Mouse (Mus musculus): ENCODE data around the gene Crybg1.

DNA sequence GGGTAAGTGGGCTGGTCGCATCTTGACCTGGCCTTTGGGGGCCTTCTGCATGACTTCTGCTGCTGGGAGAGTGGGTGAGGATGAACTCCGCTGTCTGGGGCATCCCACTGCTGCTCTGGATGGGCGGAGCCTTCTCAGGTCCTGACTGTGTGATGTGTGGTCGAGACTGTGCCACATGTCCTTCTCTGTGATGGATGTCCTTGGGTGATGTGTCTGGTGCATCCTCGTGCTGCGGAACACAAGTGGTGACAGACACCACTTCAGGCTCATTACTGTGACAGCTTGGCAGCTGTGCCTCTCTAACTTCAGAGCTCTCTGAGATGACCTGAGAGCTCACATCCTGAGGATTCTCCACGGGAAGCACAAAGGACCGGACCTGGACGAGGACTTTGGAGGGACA lies 150.6 kb downstream of the Crybg1 start:
- TF ChIP-seq CTCF (IDR thresholded peaks at IDR 0.05; ENCODE audit: low read depth) = no peak
- no peak for TF ChIP-seq EP300 (IDR thresholded peaks at IDR 0.05; ENCODE audit: low read depth)
